Mouse (Mus musculus): ENCODE results near the gene Ehd4.

- no peak for TF ChIP-seq TCF12 (IDR thresholded peaks at IDR 0.05; ENCODE audit: low read depth, low read length)
- no peak for TF ChIP-seq CTCF (IDR thresholded peaks at IDR 0.05 in 2 of 3, conservative IDR thresholded peaks at IDR 0.05 in 1 of 3; ENCODE audit: control insufficient read depth in 1 of 3, insufficient read depth in 1 of 3, low read depth in 2 of 3, low read length in 3 of 3, poor library complexity in 1 of 3, severe bottlenecking in 1 of 3)
- TF ChIP-seq POLR2A (IDR thresholded peaks at IDR 0.05; ENCODE audit: control insufficient read depth in 1 of 2, insufficient read depth in 1 of 2, low read depth in 1 of 2, low read length in 2 of 2, poor library complexity in 1 of 2) = no peak
- no peak for TF ChIP-seq TBP (IDR thresholded peaks at IDR 0.05; ENCODE audit: low read depth, low read length)
- TF ChIP-seq SMC3 (IDR thresholded peaks at IDR 0.05; ENCODE audit: low read depth, low read length) = no peak
- no peak for TF ChIP-seq KAT2A (conservative IDR thresholded peaks at IDR 0.05; ENCODE audit: low read depth, low read length)
- TF ChIP-seq E2F4 (IDR thresholded peaks at IDR 0.05; ENCODE audit: borderline replicate concordance, low read depth, low read length) = no peak
- no peak for TF ChIP-seq TAL1 (IDR thresholded peaks at IDR 0.05; ENCODE audit: low read length)
- no peak for TF ChIP-seq HCFC1 (IDR thresholded peaks at IDR 0.05; ENCODE audit: low read depth, low read length)
- TF ChIP-seq MYB (IDR thresholded peaks at IDR 0.05; ENCODE audit: low read depth, low read length) = no peak
- no peak for TF ChIP-seq EP300 (IDR thresholded peaks at IDR 0.05; ENCODE audit: low read depth in 1 of 2, low read length in 2 of 2)
- no peak for TF ChIP-seq POLR2AphosphoS2 (IDR thresholded peaks at IDR 0.05; ENCODE audit: low read length)
- TF ChIP-seq BHLHE40 (IDR thresholded peaks at IDR 0.05; ENCODE audit: borderline replicate concordance, low read depth, low read length) = no peak
Measured at GRCm38 (mm10) chr2:120095171-120095570, 59.2 kb downstream of the Ehd4 start.
